Mouse (Mus musculus): ENCODE data around the gene Fstl3. TPM values are rescaled to one million over a fixed set of nuclear protein-coding genes. Genes with fewer than 3 reads are reported as not detected.

The Fstl3 gene
- polyA plus RNA-seq, 1 experiment from 2014 or later: 0.63 TPM

GRCm38 (mm10) chr10:79808728-79809127 is 31.7 kb downstream of the Fstl3 start:
- WGBS (ENCODE audit: insufficient replicate concordance): 83% methylated on average over 11 of the region's 11 CpGs
- no peak overlapping the region for H3K4me3 ChIP-seq (ENCODE audit: low read depth, low read length)
- no peak overlapping the region for H3K9ac ChIP-seq (replicated peaks)
- DNase-seq: no peak
- ATAC-seq: no peak
- H3K27ac ChIP-seq (ENCODE audit: low read depth): no peak overlapping the region
- TF ChIP-seq CTCF (IDR thresholded peaks at IDR 0.05; ENCODE audit: low read depth): no peak
- no peak for TF ChIP-seq EP300 (IDR thresholded peaks at IDR 0.05; ENCODE audit: low read depth)
- no peaks in the 10 kb centered on the region for H3K36me3 ChIP-seq (replicated peaks; ENCODE audit: insufficient read depth, low read length)
- H3K4me2 ChIP-seq (ENCODE audit: low read depth, low read length): no peak overlapping the region
- no peaks in the 10 kb centered on the region for H3K27me3 ChIP-seq (ENCODE audit: insufficient read depth, low read length)
- H3K4me1 ChIP-seq (ENCODE audit: insufficient read depth): 0 out of 2 replicates have a peak, but pooled peaks cover 12% of the 10 kb centered on the region
- H3K9me3 ChIP-seq (ENCODE audit: low read length): no peaks in the 10 kb centered on the region

- peak; percentile 88 for DNase-seq
- Histone ChIP-seq H3K27me3 (ENCODE audit: insufficient read depth, low read length) (no peaks in the 10 kb centered on the region), H3K4me3 (ENCODE audit: low read depth, low read length) (no peak overlapping the region), H3K9me3 (ENCODE audit: low read length) (no peaks in the 10 kb centered on the region), H3K4me1 (ENCODE audit: insufficient read depth) (0 out of 2 replicates have a peak, but pooled peaks cover 11% of the 10 kb centered on the region), H3K27ac (ENCODE audit: low read depth) (no peak overlapping the region), H3K9ac (replicated peaks) (no peak overlapping the region), H3K36me3 (replicated peaks; ENCODE audit: insufficient read depth, low read length) (no peaks in the 10 kb centered on the region), H3K4me2 (ENCODE audit: low read depth, low read length) (no peak overlapping the region)
- TF ChIP-seq CTCF (IDR thresholded peaks at IDR 0.05; ENCODE audit: low read depth) (peak; percentile 98), EP300 (IDR thresholded peaks at IDR 0.05; ENCODE audit: low read depth) (no peak)
- ATAC-seq: peak; percentile 40; the same call in 1 of the 2 replicates
- WGBS (ENCODE audit: insufficient replicate concordance): 30% methylated on average over 15 of the region's 15 CpGs
These were observed 34.9 kb downstream of the Fstl3 start for GRCm38 (mm10) chr10:79811736-79812637.

DNA sequence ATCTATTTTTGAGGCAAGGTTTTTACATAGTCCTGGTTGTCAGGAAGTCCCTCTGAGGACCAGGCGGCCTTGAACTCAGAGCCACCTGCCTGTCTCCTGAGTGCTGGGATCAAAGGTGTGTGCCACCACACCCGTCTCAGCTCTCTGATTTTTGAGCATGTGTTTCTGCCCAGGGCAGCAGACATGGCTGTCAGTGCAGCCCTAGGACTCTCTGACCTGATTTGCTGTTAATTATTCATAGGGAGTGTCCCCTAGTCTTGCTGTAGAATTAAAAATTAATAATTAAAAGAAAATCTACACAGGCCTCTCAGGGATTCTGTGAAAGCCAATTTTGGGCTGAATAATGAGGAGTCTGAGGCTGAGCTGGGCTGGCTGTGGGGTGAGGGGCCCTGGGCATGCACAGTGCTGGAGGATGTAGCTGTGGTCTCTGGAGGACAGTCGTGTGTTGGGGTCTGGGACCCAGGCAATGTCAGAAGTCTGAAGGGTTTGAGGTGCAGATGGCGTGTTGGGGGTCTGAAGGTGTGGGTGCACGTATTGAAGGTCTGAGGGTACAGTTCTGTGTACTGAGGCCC is 37.3 kb downstream of the Fstl3 start:
- TF ChIP-seq CTCF (IDR thresholded peaks at IDR 0.05; ENCODE audit: low read depth): no peak
- TF ChIP-seq EP300 (IDR thresholded peaks at IDR 0.05; ENCODE audit: low read depth): no peak
- H3K9ac ChIP-seq (replicated peaks): no peak overlapping the region
- H3K27ac ChIP-seq (ENCODE audit: low read depth): no peak overlapping the region
- peak; percentile 53 for ATAC-seq
- no peak overlapping the region for H3K4me2 ChIP-seq (ENCODE audit: low read depth, low read length)
- H3K27me3 ChIP-seq (ENCODE audit: insufficient read depth, low read length): no peaks in the 10 kb centered on the region
- WGBS (ENCODE audit: insufficient replicate concordance): 74% methylated on average over 5 of the region's 5 CpGs
- H3K4me3 ChIP-seq (ENCODE audit: low read depth, low read length): no peak overlapping the region
- no peak for DNase-seq
- H3K4me1 ChIP-seq (ENCODE audit: insufficient read depth): 0 out of 2 replicates have a peak, but pooled peaks cover 1% of the 10 kb centered on the region
- H3K36me3 ChIP-seq (replicated peaks; ENCODE audit: insufficient read depth, low read length): no peaks in the 10 kb centered on the region
- no peaks in the 10 kb centered on the region for H3K9me3 ChIP-seq (ENCODE audit: low read length)

GRCm38 (mm10) chr10:79815671-79816494 is 38.8 kb downstream of the Fstl3 start:
- Histone ChIP-seq H3K4me1 (ENCODE audit: insufficient read depth) (no peaks in the 10 kb centered on the region), H3K36me3 (replicated peaks; ENCODE audit: insufficient read depth, low read length) (no peaks in the 10 kb centered on the region), H3K27ac (ENCODE audit: low read depth) (no peak overlapping the region), H3K9me3 (ENCODE audit: low read length) (no peaks in the 10 kb centered on the region), H3K4me3 (ENCODE audit: low read depth, low read length) (no peak overlapping the region), H3K4me2 (ENCODE audit: low read depth, low read length) (no peak overlapping the region), H3K27me3 (ENCODE audit: insufficient read depth, low read length) (no peaks in the 10 kb centered on the region), H3K9ac (replicated peaks) (no peak overlapping the region)
- ATAC-seq: peak; percentile 32; the same call in 1 of the 2 replicates
- TF ChIP-seq EP300 (IDR thresholded peaks at IDR 0.05; ENCODE audit: low read depth): no peak
- no peak for TF ChIP-seq CTCF (IDR thresholded peaks at IDR 0.05; ENCODE audit: low read depth)
- no peak for DNase-seq
- WGBS (ENCODE audit: insufficient replicate concordance): 77% methylated on average over 12 of the region's 12 CpGs

- H3K4me3 ChIP-seq (ENCODE audit: low read depth, low read length): no peak overlapping the region
- no peak overlapping the region for H3K27ac ChIP-seq (ENCODE audit: low read depth)
- H3K27me3 ChIP-seq (ENCODE audit: insufficient read depth, low read length): no peaks in the 10 kb centered on the region
- no peaks in the 10 kb centered on the region for H3K4me1 ChIP-seq (ENCODE audit: insufficient read depth)
- H3K36me3 ChIP-seq (replicated peaks; ENCODE audit: insufficient read depth, low read length): no peaks in the 10 kb centered on the region
- H3K9me3 ChIP-seq (ENCODE audit: low read length): no peaks in the 10 kb centered on the region
- no peak overlapping the region for H3K9ac ChIP-seq (replicated peaks)
- DNase-seq (no peak), ATAC-seq (no peak)
- no peak overlapping the region for H3K4me2 ChIP-seq (ENCODE audit: low read depth, low read length)
- TF ChIP-seq CTCF (IDR thresholded peaks at IDR 0.05; ENCODE audit: low read depth): peak; percentile 61
- no peak for TF ChIP-seq EP300 (IDR thresholded peaks at IDR 0.05; ENCODE audit: low read depth)
- 65% methylated on average over 2 of the region's 2 CpGs for WGBS (ENCODE audit: insufficient replicate concordance)
These were observed 40.0 kb downstream of the Fstl3 start for GRCm38 (mm10) chr10:79817111-79817510.

DNA sequence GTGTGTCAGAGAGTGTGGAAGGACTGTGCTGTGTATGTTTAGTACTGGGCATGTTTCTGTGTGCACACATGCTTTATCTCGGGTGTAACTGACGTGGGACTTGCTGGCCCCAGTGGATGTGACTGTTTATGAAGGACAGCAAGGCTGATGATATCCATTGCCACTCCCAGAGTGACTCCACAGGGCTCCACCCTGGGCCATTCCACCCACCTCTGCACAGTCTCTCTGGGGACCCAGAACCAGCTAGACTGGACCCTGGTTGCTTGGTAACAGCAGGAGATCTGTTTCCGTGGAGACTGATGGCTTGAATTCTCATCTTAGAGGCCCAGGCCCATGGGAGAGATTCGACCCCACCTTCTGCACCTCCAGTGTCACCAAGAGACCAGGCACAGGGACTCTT is 41.2 kb downstream of the Fstl3 start:
- DNase-seq (no peak), ATAC-seq (no peak)
- Histone ChIP-seq H3K27ac (ENCODE audit: low read depth) (no peak overlapping the region), H3K4me2 (ENCODE audit: low read depth, low read length) (no peak overlapping the region), H3K4me1 (ENCODE audit: insufficient read depth) (no peaks in the 10 kb centered on the region), H3K36me3 (replicated peaks; ENCODE audit: insufficient read depth, low read length) (no peaks in the 10 kb centered on the region), H3K9ac (replicated peaks) (no peak overlapping the region), H3K4me3 (ENCODE audit: low read depth, low read length) (no peak overlapping the region), H3K27me3 (ENCODE audit: insufficient read depth, low read length) (no peaks in the 10 kb centered on the region), H3K9me3 (ENCODE audit: low read length) (no peaks in the 10 kb centered on the region)
- no peak for TF ChIP-seq CTCF (IDR thresholded peaks at IDR 0.05; ENCODE audit: low read depth)
- TF ChIP-seq EP300 (IDR thresholded peaks at IDR 0.05; ENCODE audit: low read depth): no peak
- 63% methylated on average over 4 of the region's 4 CpGs for WGBS (ENCODE audit: insufficient replicate concordance)

Data from liver, postnatal 0 days (tissue).